Mouse (Mus musculus): ENCODE measurements around the gene Sulf2.
"Not testable (repeated sequence)": the region's sequence is repeated elsewhere in the genome, so short reads cannot be mapped to it uniquely, and the experiment has no call there.

Sulf2 gene

GRCm38 (mm10) chr2:166086457-166087233 lies 68.8 kb downstream of the Sulf2 start:
- no peak for DNase-seq (ENCODE audit: low spot score)

- no peak for DNase-seq (ENCODE audit: low spot score)
Observed at GRCm38 (mm10) chr2:166085780-166086179, 69.7 kb downstream of the Sulf2 start.

- DNase-seq (ENCODE audit: low spot score), result not testable (repeated sequence)
Observed at GRCm38 (mm10) chr2:166084964-166085363, 70.5 kb downstream of the Sulf2 start.

GRCm38 (mm10) chr2:166084111-166084510 lies 71.4 kb downstream of the Sulf2 start:
- no peak for DNase-seq (ENCODE audit: low spot score)

- no peak for DNase-seq (ENCODE audit: low spot score)
Observed at GRCm38 (mm10) chr2:166083542-166084031, 71.9 kb downstream of the Sulf2 start.

- DNase-seq (ENCODE audit: low spot score), result no peak
Observed at GRCm38 (mm10) chr2:166082661-166083060, 72.8 kb downstream of the Sulf2 start.

- peak; percentile 66 for DNase-seq (ENCODE audit: low spot score)
Observed at GRCm38 (mm10) chr2:166082193-166082592, 73.3 kb downstream of the Sulf2 start.

- no peak for DNase-seq (ENCODE audit: low spot score)
Observed at GRCm38 (mm10) chr2:166080967-166081750, 74.3 kb downstream of the Sulf2 start.

GRCm38 (mm10) chr2:166079961-166080885 lies 75.2 kb downstream of the Sulf2 start:
- no peak for DNase-seq (ENCODE audit: low spot score)

GRCm38 (mm10) chr2:166079231-166079630 lies 76.2 kb downstream of the Sulf2 start:
- no peak for DNase-seq (ENCODE audit: low spot score)

- no peak for DNase-seq (ENCODE audit: low spot score)
Observed at GRCm38 (mm10) chr2:166077371-166077770, 78.1 kb downstream of the Sulf2 start.

GRCm38 (mm10) chr2:166074322-166074721 lies 81.1 kb downstream of the Sulf2 start:
- DNase-seq (ENCODE audit: low spot score), result no peak

- no peak for DNase-seq (ENCODE audit: low spot score)
Observed at GRCm38 (mm10) chr2:166073082-166073481, 82.4 kb downstream of the Sulf2 start.

GRCm38 (mm10) chr2:166071889-166072288 lies 83.6 kb downstream of the Sulf2 start:
- no peak for DNase-seq (ENCODE audit: low spot score)

GRCm38 (mm10) chr2:166071481-166071880 lies 84.0 kb downstream of the Sulf2 start:
- DNase-seq (ENCODE audit: low spot score), result no peak

GRCm38 (mm10) chr2:166069738-166070137 lies 85.7 kb downstream of the Sulf2 start:
- DNase-seq (ENCODE audit: low spot score), result no peak

- DNase-seq (ENCODE audit: low spot score), result no peak
Observed at GRCm38 (mm10) chr2:166069164-166069563, 86.3 kb downstream of the Sulf2 start.

GRCm38 (mm10) chr2:166068261-166068660 lies 87.2 kb downstream of the Sulf2 start:
- DNase-seq (ENCODE audit: low spot score), result no peak

GRCm38 (mm10) chr2:166066434-166066833 lies 89.0 kb downstream of the Sulf2 start:
- no peak for DNase-seq (ENCODE audit: low spot score)

- DNase-seq (ENCODE audit: low spot score), result no peak
Observed at GRCm38 (mm10) chr2:166062431-166062830, 93.0 kb downstream of the Sulf2 start.

- DNase-seq (ENCODE audit: low spot score), result no peak
Observed at GRCm38 (mm10) chr2:166062008-166062407, 93.5 kb downstream of the Sulf2 start.
